In the genomic region with DNA sequence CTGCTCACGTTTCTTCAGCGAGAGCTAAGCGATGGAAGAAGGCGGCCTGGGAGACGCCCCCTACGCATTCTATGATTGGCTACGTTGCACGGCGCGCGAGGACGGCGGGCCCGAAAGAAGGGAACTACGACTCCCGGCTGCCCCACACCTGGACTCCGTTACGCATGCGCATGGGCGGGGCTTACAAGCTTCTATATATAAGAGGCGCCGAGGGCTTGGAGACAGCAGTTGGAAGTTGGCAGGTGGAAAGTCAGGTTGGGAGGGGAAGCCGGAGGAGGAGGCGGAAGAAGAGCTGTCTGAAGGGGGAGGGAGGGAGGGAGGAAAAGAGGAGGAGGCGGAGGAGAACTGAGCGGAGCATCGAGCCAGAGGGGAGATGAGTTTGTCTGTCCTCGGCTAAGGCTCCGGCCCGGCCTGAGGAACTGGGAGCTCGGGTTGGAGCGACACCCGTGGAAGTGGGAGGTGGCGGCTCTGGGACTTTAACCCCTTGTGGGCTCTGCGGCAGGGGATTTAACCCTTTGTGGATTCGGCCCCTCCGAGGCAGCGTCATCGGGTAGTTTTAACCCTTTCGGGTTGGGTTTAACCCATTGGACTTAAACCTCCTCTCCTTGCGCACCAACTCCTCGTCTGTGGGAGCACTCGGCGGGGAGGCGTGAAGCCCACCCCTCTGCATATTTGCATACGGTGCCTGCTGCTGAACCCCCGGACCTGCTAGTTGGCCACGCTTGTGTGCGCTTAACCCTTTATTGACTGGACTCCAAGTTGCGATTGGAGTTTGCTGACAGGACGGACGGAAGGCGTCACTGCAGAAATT, we compare ENCODE assay signal across 8 mouse cellular contexts. TPM values are rescaled to one million over a fixed set of nuclear protein-coding genes. Genes with fewer than 3 reads are reported as not detected.
DNase-seq lines count a peak whose midpoint lies in the region; ATAC-seq and TF ChIP-seq lines count a peak whose summit lies in the region.

A gene (plus strand): TSS at position 224 of the 811 bp plus-strand sequence.

- H3K4me2 ChIP-seq in hindbrain, embryonic 16.5 days (ENCODE audit: low read length), result peak within 1 kb of the TSS; percentile 76

- no peaks in the 10 kb centered on the region for H3K36me3 ChIP-seq in hindbrain, embryonic 16.5 days (ENCODE audit: control insufficient read depth, insufficient read depth, low read length)

- ATAC-seq in hindbrain, embryonic 16.5 days, result peak; percentile 97
- ATAC-seq in megakaryocyte, adult 5-6 weeks (ENCODE audit: poor library complexity, severe bottlenecking), result peak; percentile 79

- peak within 1 kb of the TSS; percentile 80 for H3K9ac ChIP-seq in hindbrain, embryonic 16.5 days (ENCODE audit: low read depth, low read length)

- H3K4me3 ChIP-seq in hindbrain, embryonic 16.5 days (ENCODE audit: low read length), result peak within 1 kb of the TSS; percentile 64
- H3K4me3 ChIP-seq in left cerebral cortex, adult 2 months, result peak within 1 kb of the TSS; percentile 64

- H3K4me1 ChIP-seq in hindbrain, embryonic 16.5 days (ENCODE audit: control insufficient read depth, insufficient read depth, low read depth, low read length), result peaks cover 23% of the 10 kb centered on the region

- no peaks in the 10 kb centered on the region for H3K9me3 ChIP-seq in hindbrain, embryonic 16.5 days (ENCODE audit: control insufficient read depth, low read length)

- peaks cover 8% of the 10 kb centered on the region for H3K27me3 ChIP-seq in hindbrain, embryonic 16.5 days (replicated peaks; ENCODE audit: control insufficient read depth, insufficient read depth, low read length)

- peak within 1 kb of the TSS; percentile 91 for H3K27ac ChIP-seq in hindbrain, embryonic 16.5 days (ENCODE audit: low read depth, low read length)
- H3K27ac ChIP-seq in left cerebral cortex, adult 2 months, result peak within 1 kb of the TSS; percentile 98

- peak; percentile 100 for DNase-seq in WW6 (ENCODE audit: low read depth, low spot score)
- peak; percentile 98 to 99 for DNase-seq in cerebellum, postnatal 4 days (ENCODE audit: low spot score in 2 of 2)
- DNase-seq in gastrocnemius, adult 18-20 months (ENCODE audit: low spot score), result peak; percentile 100
- peak; percentile 99 to 100 for DNase-seq in left cerebral cortex, adult 2 months (ENCODE audit: extremely low spot score in 1 of 2, low spot score in 2 of 2)
- DNase-seq in right cerebral cortex, adult 2 months (ENCODE audit: low spot score in 2 of 2), result peak; percentile 99 to 100
- DNase-seq in urinary bladder, postnatal 14 days (ENCODE audit: low spot score), result peak; percentile 100

- WGBS in hindbrain, embryonic 16.5 days, result under 1% methylated on average over 53 of the region's 53 CpGs

- intact Hi-C loops in left cerebral cortex, adult 2 months (cut with DNase I), result loop anchor here (1.0 to 5.0 kb wide), 2 partner anchors 16 to 211 kb away; a partner anchor contains a TSS

- no peak for TF ChIP-seq CTCF in left cerebral cortex, adult 2 months (IDR thresholded peaks at IDR 0.05)

RNA-seq across cellular contexts. Expression of the gene that starts here (rescaled TPM):
- 10 to 100 TPM; 23.3 to 23.6 TPM for total RNA-seq in gastrocnemius, adult 18-20 months (2021)
- polyA plus RNA-seq in hindbrain, embryonic 16.5 days (2015; fragmentation: Nextera tagmentation; extraction: Ambion mirVana), result 4.1 and 4.7 TPM in 2 replicates
- 10 to 100 TPM; 49.6 to 50.0 TPM for total RNA-seq in left cerebral cortex, adult 2 months (2021)
- total RNA-seq in megakaryocyte, adult 5-6 weeks (2015), result 10.1 TPM in 2 replicates
- total RNA-seq in megakaryocyte, adult 5-6 weeks (2017), result 17.0 and 24.6 TPM in 2 replicates

Comparison
In these comparisons a context has a peak if more than half of its experiments do, and no peak if none do; other contexts are left out.
1. Peak in every context shown above with its lines: DNase-seq, ATAC-seq, H3K4me3 ChIP-seq and H3K27ac ChIP-seq.